Mouse (Mus musculus) lung, embryonic 14.5 days (tissue): ENCODE measurements around the gene Ncbp2. TPM values are rescaled to one million over a fixed set of nuclear protein-coding genes. Genes with fewer than 3 reads are reported as not detected.
"Not testable (repeated sequence)": the region's sequence is repeated elsewhere in the genome, so short reads cannot be mapped to it uniquely, and the experiment has no call there.

Experiments
- ATAC-seq: fragments of 200-750 bp; cut with Nextera tagmentation; 2 replicates; pipeline ENCODE4 v1.8.0; 2017; ENCODE audit warnings: mild to moderate bottlenecking, moderate TSS enrichment, moderate library complexity; ENCODE audit not compliant: insufficient read depth
- DNase-seq: peaks from one replicate; pipeline ENCODE4 v3.0.0-alpha.2; 2015
- H3K27ac ChIP-seq: fragments of 300-500 bp; sonication (generic); 2 replicates; pipeline ENCODE4 v1.5.1; 2014; ENCODE audit warnings: low read depth, mild to moderate bottlenecking, moderate library complexity
- H3K27me3 ChIP-seq: fragments of 300-500 bp; sonication (generic); 2 replicates; pipeline ENCODE4 v1.6.1; 2014; ENCODE audit warnings: low read length, control low read depth; ENCODE audit not compliant: insufficient read depth
- H3K36me3 ChIP-seq: fragments of 300-500 bp; sonication (generic); 2 replicates; pipeline ENCODE4 v1.6.1; 2014; ENCODE audit warnings: control low read depth; ENCODE audit not compliant: insufficient read depth
- H3K4me1 ChIP-seq: fragments of 300-500 bp; sonication (generic); 2 replicates; pipeline ENCODE4 v1.6.1; 2014; ENCODE audit warnings: antibody characterized with exemption, control low read depth; ENCODE audit not compliant: insufficient read depth
- H3K4me2 ChIP-seq: fragments of 300-500 bp; sonication (generic); 2 replicates; pipeline ENCODE4 v1.6.1; 2014; ENCODE audit warnings: mild to moderate bottlenecking
- H3K4me3 ChIP-seq: fragments of 300-500 bp; sonication (generic); 2 replicates; pipeline ENCODE4 v1.5.1; 2014; ENCODE audit warnings: low read depth, low read length
- H3K9ac ChIP-seq: fragments of 300-500 bp; sonication (generic); 2 replicates; pipeline ENCODE4 v1.6.1; 2014
- H3K9me3 ChIP-seq: fragments of 300-500 bp; sonication (generic); 2 replicates; pipeline ENCODE4 v1.6.1; 2016; ENCODE audit warnings: low read depth, low read length, control low read depth
- CTCF ChIP-seq: IDR thresholded peaks from 2 replicates; pipeline ENCODE4 v1.5.1; 2016; ENCODE audit warnings: antibody characterized with exemption, low read depth
- WGBS: fragments of 180-500 bp; shearing (Covaris S2); extraction: QIAGEN DNeasy Blood & Tissue Kit; methylation state at CpG from one replicate; pipeline ENCODE4 v1.1.7; 2014; 5-methylcytosine and 5-hydroxymethylcytosine counted together
- polyA plus RNA-seq: library from polyadenylated mRNA; unstranded; fragments of >200 nt; fragmentation: Nextera tagmentation; extraction: Ambion mirVana; gene quantifications from 2 replicates; pipeline ENCODE4 v1.2.1, GENCODE M21; 2014

Gene Ncbp2
- polyA plus RNA-seq, 1 experiment from 2014 or later = 117 TPM

DNA sequence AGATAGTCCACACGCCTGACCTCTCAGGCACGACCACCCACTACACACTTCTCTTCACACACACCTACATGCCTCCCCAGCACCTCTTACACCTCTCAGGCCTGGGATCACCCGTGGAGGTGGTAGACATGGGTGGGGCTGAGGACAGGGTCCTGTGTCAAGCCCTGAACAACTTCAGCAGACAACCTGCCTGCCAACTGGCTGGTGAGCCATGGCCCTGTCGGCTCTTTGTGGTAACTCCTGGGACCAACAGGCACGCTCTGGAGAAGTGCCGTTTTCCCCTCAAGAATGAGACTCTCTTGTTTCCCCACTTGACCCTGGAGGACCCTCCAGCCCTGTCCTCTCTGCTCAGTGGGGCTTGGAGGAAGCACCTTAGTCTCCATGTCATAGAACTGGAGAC lies 2.9 kb upstream of the Ncbp2 start:
- no peak for TF ChIP-seq CTCF

DNA sequence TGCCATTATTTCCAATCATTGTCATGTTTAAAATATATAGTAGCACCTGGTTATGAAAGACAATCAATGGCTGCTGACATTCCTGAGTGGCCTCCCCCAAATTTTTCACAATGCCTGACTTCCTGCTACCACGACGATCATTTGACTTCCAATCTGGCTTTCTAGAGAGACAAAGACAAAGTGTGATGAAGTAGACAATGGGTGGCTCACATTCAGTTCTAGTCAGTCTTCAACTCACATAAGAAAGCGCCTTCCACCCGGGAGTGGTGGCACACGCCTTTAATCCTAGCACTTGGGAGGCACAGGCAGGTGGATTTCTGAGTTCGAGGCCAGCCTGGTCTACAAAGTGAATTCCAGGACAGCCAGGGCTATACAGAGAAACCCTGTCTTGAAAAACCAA lies 2.3 kb upstream of the Ncbp2 start:
- H3K4me3 ChIP-seq, H3K27me3 ChIP-seq, H3K9me3 ChIP-seq, H3K27ac ChIP-seq, DNase-seq, H3K36me3 ChIP-seq, H3K9ac ChIP-seq, ATAC-seq, H3K4me1 ChIP-seq, H3K4me2 ChIP-seq: not testable (repeated sequence)
- WGBS = 89% methylated on average over 6 of the region's 6 CpGs

More for the DNA sequence above, 2.9 kb upstream of the Ncbp2 start:
- no peaks in the 10 kb centered on the region for H3K27me3 ChIP-seq
- 0 out of 2 replicates have a peak, but pooled peaks cover 3% of the 10 kb centered on the region for H3K36me3 ChIP-seq
- no peak overlapping the region for H3K27ac ChIP-seq
- H3K4me3 ChIP-seq = no peak overlapping the region
- 76% methylated on average over 6 of the region's 6 CpGs for WGBS
- H3K4me2 ChIP-seq = no peak overlapping the region
- no peaks in the 10 kb centered on the region for H3K9me3 ChIP-seq
- DNase-seq = no peak
- no peak overlapping the region for H3K9ac ChIP-seq
- no peaks in the 10 kb centered on the region for H3K4me1 ChIP-seq
- ATAC-seq = no peak

DNA sequence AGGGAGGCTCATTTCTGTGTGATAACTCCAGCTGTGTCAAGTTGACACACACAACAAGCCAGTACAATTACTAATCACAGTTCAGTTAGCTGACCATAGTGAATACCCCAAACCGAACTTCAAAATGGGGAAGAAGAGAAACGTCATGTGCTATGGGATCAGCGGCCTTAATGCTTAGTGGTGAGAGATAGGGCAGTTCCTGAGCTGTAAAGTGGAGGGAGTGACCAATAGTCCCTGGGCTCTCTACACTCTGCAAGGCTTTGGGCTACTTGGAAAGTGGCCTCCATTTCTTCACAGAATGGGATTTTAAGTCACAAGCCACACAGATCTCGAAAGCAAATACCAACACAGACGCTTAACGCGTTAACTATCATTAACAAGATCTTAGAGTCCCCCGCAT lies 980 bp upstream of the Ncbp2 start:
- H3K4me1 ChIP-seq = no peaks in the 10 kb centered on the region
- H3K27me3 ChIP-seq = no peaks in the 10 kb centered on the region
- WGBS = 23% methylated on average over 8 of the region's 8 CpGs
- peaks cover 13% of the 10 kb centered on the region for H3K36me3 ChIP-seq
- ATAC-seq (no peak), DNase-seq (no peak)
- peak overlapping the region; percentile 90 for H3K4me3 ChIP-seq
- no peak for TF ChIP-seq CTCF
- H3K4me2 ChIP-seq = peak overlapping the region; percentile 82
- peak overlapping the region; percentile 91 for H3K9ac ChIP-seq
- no peak overlapping the region for H3K27ac ChIP-seq
- H3K9me3 ChIP-seq = no peaks in the 10 kb centered on the region

DNA sequence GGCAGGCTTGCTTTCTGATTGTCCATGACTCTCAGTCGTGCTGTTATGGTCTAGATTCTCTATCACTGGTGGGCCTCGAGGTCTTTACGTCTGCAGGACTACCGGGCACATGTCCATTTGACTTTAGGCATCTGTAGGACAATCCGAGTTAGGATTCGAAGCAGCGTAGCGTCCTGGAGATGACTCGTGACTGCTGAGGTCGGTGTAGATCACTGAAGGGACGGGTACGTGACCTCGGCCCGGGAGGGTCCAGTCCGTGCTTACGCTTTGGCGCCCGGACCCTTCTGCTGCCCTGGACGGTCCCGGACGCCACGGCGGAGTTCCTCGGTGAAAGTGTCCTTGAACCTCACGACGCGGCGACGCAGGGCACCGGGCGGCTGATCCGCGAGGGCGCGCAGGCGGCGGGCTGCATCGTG lies 404 bp upstream of the Ncbp2 start:
- H3K4me3 ChIP-seq = peak overlapping the region; percentile 90
- ATAC-seq (peak; percentile 10; the same call in 1 of the 2 replicates), DNase-seq (no peak)
- H3K27ac ChIP-seq = peak overlapping the region; percentile 89
- TF ChIP-seq CTCF = no peak
- WGBS = under 1% methylated on average over 38 of the region's 38 CpGs
- no peaks in the 10 kb centered on the region for H3K27me3 ChIP-seq
- peaks cover 13% of the 10 kb centered on the region for H3K36me3 ChIP-seq
- peak overlapping the region; percentile 82 for H3K4me2 ChIP-seq
- H3K9me3 ChIP-seq = no peaks in the 10 kb centered on the region
- no peaks in the 10 kb centered on the region for H3K4me1 ChIP-seq
- peak overlapping the region; percentile 91 for H3K9ac ChIP-seq

DNA sequence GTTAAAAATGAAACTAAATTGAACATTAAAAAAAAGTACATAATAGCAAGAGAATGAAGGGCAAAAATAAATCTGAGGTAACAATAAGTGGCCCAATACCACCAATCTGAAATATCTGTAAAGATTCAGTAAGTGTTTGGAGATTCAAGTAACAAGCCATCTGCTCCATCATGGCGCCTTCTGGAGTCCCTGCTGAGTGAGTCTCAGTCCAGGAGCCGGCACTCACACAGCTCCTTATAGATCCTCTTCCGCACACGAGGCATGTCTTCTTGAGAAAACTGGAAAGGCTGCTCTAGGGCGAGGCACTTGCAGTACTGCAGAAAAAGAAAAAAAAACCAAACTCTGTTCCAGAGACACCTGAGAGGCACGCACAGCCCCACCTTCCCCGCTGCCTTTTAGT lies 14.9 kb downstream of the Ncbp2 start:
- Histone ChIP-seq H3K4me2 (no peak overlapping the region), H3K9me3 (no peaks in the 10 kb centered on the region), H3K4me1 (no peaks in the 10 kb centered on the region), H3K9ac (no peak overlapping the region), H3K27me3 (no peaks in the 10 kb centered on the region), H3K4me3 (no peak overlapping the region), H3K27ac (no peak overlapping the region), H3K36me3 (peaks cover 90% of the 10 kb centered on the region)
- 84% methylated on average over 7 of the region's 7 CpGs for WGBS
- DNase-seq (no peak), ATAC-seq (no peak)
- no peak for TF ChIP-seq CTCF

DNA sequence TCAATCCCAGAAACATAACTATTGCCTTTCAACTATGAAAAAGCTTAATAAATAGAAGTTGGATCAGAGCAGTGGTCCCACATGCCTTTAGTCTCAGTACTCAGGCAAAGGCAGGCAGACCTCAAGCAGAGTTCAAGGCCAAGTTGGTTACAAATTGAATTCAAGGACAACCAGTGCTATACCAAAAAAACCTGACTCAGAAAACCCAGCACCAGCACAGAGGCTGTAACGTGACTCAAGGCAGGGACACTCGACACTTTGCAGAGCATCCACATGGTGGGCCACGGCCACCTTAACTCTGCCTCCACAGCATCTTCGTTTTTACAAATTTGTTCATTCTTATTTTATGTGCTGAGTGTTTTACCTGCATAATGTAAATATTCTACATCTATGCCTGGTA lies 26.9 kb downstream of the Ncbp2 start:
- TF ChIP-seq CTCF = no peak
- H3K4me1 ChIP-seq = no peaks in the 10 kb centered on the region
- WGBS = 87% methylated on average over 4 of the region's 4 CpGs
- H3K9ac ChIP-seq = no peak overlapping the region
- peaks cover 53% of the 10 kb centered on the region for H3K36me3 ChIP-seq
- H3K27ac ChIP-seq = no peak overlapping the region
- no peak overlapping the region for H3K4me2 ChIP-seq
- H3K4me3 ChIP-seq = no peak overlapping the region
- no peaks in the 10 kb centered on the region for H3K27me3 ChIP-seq
- DNase-seq = no peak
- ATAC-seq = no peak
- H3K9me3 ChIP-seq = no peaks in the 10 kb centered on the region

DNA sequence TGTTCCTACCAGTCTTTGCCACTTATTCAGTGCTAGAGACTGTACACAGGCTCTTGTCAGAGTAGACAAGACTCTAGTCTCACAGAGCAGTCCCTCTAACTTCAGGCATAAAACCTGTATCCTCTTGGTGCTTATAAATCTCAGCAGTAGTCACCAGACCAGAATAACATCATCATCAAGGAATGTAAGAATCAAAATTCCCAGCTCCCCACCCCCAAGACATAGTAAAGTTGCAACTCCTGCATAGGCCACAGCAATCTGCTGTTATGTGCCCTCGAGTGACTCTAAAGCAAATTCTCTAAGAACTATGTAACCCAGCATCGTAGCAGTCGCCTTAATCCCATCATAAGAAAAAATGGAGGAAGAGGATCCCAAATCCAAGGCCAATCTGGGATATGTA lies 31.2 kb downstream of the Ncbp2 start:
- Histone ChIP-seq H3K4me3 (no peak overlapping the region), H3K27ac (no peak overlapping the region), H3K9me3 (no peaks in the 10 kb centered on the region), H3K9ac (no peak overlapping the region), H3K27me3 (no peaks in the 10 kb centered on the region), H3K4me1 (no peaks in the 10 kb centered on the region), H3K36me3 (peaks cover 54% of the 10 kb centered on the region), H3K4me2 (no peak overlapping the region)
- ATAC-seq = no peak
- no peak for TF ChIP-seq CTCF
- WGBS = 92% methylated on average over 3 of the region's 3 CpGs
- DNase-seq = no peak

DNA sequence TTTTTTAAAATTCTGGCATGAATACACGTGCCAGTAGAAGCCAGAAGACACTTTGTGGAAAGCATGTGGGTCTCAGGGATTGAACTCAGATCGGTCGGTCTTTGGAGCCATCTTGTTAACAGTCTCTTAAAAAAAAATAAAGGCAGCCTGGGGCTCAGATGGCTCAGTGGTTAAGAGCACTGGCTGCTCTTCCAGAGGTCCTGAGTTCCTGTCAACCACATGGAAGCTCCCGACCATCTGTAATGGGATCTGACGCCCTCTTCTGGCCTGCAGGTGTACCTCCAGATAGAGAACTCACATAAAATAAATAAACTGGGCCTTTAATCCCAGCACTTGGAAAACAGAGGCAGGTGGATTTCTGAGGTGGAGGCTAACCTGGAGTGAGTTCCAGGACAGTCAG lies 32.6 kb downstream of the Ncbp2 start:
- no peak for ATAC-seq
- no peaks in the 10 kb centered on the region for H3K4me1 ChIP-seq
- no peak overlapping the region for H3K9ac ChIP-seq
- H3K9me3 ChIP-seq = no peaks in the 10 kb centered on the region
- no peak overlapping the region for H3K27ac ChIP-seq
- no peaks in the 10 kb centered on the region for H3K27me3 ChIP-seq
- 74% methylated on average over 5 of the region's 5 CpGs for WGBS
- peaks cover 54% of the 10 kb centered on the region for H3K36me3 ChIP-seq
- DNase-seq = no peak
- no peak overlapping the region for H3K4me3 ChIP-seq
- no peak for TF ChIP-seq CTCF
- H3K4me2 ChIP-seq = no peak overlapping the region
